Mouse (Mus musculus) CD4-positive naive resting alpha-beta T cell, adult 76 days (primary cell): ENCODE measurements around the gene Ganab. TPM values are rescaled to one million over a fixed set of nuclear protein-coding genes. Genes with fewer than 3 reads are reported as not detected.

Experiments
- total RNA-seq: library from RNA; stranded (reverse); gene quantifications from one replicate; pipeline ENCODE4 v1.2.4, GENCODE M21; 2023

Ganab gene
- 134 TPM for total RNA-seq

GRCm38 (mm10) chr19:8897865-8898495 lies at the start of gene Ganab:
Ganab (plus strand) TSS chr19:8898071.

GRCm38 (mm10) chr19:8850402-8850901 lies 47.4 kb upstream of the Ganab start, which contains the start of gene Lrrn4cl:
Lrrn4cl (plus strand) TSS chr19:8850768.

DNA sequence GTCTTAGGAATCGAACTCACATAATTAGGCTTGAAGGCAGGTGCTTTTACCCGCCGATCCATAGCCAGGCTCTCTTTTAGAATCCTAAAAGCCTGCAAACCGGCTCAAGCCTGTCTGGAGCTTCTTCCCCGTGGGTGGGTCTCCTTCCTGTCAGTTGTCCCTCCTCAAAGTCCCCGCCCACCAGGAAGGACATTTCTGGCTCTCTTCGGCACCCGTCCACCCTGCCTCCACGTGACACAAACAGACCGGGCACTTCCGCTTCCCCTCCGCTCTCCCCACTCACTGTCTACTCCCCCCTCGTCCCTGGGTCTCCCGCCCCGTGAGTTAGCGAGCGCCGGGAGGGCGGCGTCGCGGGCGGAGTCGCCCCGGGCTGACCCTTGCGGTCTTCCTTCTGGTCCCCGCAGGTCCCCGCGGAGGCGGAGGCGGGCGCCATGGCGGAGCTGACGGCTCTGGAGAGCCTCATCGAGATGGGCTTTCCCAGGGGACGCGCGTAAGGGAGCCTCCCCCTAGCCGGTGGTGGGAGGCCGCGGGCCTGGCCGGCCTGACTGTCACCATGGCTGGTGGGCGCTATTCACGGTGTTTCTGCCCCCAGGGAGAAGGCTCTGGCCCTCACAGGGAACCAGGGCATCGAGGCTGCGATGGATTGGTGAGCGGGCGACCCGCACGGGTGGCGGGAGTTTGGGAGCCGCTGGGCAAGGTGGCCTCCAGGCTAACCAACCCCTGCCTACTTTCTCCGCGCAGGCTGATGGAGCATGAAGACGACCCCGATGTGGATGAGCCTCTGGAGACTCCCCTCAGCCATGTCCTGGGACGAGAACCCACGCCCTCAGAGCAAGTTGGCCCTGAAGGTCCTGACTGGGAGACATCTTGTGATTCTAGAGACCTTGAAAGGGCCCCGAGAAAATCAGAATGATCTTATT lies 26.3 kb upstream of the Ganab start, which contains the start of gene Ubxn1:
TSS of gene Ubxn1 (plus strand) at position 230 of the 920 bp plus-strand sequence.

DNA sequence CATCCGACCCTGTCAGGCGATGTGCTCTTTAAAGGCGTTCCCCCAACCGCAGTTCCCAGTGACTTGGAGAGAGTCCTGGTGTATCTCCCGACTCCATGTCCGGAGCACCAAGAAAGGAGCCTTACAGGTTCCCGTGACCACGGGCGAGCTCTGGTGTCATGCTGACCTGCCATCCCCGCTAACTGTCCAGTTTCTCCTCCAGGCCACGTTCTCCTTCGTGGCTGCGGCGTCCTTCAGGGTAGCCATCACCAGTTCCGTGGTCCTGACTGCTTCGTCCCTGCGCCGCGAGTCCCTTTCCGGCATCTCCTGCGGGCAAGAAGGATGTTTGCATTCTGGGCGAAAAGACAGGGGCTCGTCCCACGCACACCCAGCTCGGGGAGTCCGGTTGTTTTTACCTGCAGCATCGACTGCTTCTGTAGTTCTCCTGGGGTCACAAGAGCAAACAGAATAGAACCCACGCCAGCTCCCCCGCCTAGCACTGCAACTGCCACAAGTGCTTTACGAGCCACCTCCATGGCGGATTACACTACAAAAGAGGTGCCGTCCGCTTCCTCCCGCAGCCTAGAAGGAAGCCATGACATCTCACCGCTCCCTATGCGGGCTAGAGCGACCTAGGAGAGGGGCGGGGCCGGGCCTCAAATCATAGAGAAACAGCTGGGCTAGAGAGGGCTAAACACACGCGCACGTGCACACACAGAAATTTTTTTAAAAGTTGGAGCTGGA lies 17.4 kb upstream of the Ganab start, which contains the start of gene Uqcc3:
TSS of gene Uqcc3 (minus strand) at position 613 of the 723 bp plus-strand sequence.

GRCm38 (mm10) chr19:8883616-8884015 lies 14.3 kb upstream of the Ganab start, which contains the start of the genes Lbhd1 and Gm49403:
Lbhd1 (plus strand) TSS chr19:8883732.
Gm49403 (plus strand) TSS chr19:8883930.

DNA sequence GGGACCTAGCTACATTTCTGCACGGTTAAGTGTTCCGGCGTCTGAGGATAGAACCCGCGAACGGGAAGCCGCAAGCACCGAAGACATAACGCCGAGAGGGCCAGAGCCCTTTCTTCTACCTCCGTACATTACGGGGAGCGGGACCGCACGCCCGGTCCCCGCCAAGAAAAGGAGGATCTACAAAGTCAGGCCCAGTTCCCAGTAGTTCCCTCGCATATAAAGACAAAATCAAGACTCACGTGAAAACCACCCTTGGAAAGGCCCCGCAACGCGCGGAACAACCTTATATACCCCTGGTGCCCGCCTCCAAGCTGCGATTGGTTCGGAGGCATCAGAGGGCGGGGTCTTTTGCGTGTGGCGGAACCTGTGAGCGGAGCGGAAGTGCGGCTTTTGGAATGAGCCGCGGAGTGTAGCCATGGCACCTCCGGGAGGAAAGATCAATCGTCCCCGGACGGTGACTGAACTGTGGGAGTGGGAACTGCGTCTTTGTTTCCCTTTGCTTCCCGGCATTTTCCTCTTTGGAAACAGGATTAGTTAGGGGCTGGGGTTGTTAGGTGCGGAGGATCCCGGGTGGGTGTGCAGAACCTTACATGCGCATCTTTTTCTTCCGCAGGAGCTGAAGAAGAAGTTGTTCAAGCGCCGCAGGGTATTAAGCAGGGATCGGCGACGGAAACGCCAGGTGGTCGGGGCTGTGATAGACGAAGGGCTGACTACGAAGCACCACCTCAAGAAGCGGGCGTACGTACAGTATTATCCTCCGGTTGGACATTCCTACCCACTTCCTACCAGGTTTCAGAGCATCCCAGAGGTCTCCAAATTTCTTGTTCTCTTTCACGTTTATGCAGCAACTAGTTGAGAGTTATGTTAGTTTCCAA lies 9.1 kb upstream of the Ganab start, which contains the start of the genes 1810009A15Rik and Gm49416:
TSS of gene 1810009A15Rik (plus strand) at position 343 of the 875 bp plus-strand sequence.
TSS of gene Gm49416 (plus strand) at position 416 of the 875 bp plus-strand sequence.

DNA sequence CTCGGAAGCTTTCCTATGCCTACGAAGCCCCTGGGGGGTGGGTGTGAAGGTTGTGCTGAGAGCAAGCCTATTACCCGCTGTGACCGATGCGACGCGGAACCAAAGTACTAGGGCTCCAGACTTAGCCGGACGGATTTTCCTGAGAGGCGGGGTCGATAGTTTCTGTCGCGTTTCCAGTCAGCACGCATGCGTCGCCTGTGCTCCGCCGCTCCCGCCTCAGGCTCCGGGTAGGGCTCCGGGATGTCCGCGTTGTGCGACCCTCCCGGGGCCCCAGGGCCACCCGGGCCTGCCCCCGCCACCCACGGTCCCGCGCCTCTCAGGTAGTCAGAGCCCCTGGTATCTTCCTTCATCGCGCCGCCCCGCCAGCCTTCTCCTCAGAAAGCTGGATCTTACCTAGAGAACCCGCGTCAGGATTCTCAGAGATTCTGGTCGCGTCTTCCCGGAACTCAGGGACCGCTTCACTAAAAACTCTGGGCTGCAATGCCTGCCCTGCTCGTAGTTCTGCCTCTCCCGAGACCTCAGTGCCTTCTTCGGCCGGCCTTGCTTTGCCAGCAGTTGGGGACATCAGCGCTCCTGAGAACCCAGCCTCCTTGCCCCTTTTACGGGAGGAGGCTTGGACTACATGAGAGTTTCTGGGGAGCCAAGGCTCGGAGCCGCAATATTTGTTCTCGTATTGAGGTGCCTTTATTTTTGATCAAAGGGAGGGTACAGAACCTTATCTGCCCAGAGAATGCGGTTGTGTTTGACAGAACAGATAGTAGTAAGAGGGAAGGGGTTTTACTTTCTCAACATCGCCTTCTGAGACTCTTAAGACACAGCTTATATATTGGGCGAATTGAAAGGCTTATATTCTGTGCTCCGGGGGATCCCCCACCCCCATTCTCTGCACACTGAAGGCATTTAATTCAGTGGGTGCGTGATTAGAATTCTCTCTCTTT lies 4.8 kb upstream of the Ganab start, which contains the start of gene Ints5:
TSS of gene Ints5 (plus strand) at position 177 of the 938 bp plus-strand sequence.

DNA sequence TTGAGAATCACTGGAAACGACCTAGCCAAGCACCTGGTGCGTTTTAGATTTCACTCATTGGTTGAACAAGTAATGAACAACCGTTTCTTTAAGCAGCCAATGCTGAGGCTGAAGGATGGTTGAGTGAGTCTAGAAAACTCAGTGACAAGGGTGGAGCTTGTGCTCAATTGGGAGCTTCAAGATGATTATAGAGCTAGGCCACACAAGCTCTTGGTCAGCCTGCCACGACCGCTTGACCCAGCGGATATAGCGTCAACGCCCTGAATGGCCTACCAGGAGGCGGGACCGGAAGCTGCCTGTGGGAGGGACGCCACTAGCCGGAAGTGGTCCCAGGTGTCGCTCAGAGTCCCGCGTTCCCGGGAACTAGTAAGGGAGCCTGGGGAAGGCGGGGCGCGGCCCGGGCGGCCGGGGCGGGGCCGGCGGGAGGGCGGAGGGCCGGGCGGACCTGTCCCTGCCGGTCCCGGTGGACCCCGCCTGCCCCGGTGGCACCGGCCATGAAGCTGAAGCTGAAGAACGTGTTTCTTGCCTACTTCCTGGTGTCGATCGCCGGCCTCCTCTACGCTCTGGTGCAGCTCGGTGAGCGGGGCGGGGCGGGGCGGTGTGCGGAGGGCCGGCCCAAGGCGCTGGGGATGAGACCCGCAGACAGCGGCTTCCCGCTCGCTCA lies 22.3 kb downstream of the Ganab start, which contains the start of gene B3gat3:
TSS of gene B3gat3 (plus strand) at position 302 of the 664 bp plus-strand sequence.

GRCm38 (mm10) chr19:8929224-8930088 lies 31.6 kb downstream of the Ganab start, which contains the start of the genes Rom1 and Eml3:
Rom1 (minus strand) TSS chr19:8929356.
Eml3 (plus strand) TSS chr19:8929552.

DNA sequence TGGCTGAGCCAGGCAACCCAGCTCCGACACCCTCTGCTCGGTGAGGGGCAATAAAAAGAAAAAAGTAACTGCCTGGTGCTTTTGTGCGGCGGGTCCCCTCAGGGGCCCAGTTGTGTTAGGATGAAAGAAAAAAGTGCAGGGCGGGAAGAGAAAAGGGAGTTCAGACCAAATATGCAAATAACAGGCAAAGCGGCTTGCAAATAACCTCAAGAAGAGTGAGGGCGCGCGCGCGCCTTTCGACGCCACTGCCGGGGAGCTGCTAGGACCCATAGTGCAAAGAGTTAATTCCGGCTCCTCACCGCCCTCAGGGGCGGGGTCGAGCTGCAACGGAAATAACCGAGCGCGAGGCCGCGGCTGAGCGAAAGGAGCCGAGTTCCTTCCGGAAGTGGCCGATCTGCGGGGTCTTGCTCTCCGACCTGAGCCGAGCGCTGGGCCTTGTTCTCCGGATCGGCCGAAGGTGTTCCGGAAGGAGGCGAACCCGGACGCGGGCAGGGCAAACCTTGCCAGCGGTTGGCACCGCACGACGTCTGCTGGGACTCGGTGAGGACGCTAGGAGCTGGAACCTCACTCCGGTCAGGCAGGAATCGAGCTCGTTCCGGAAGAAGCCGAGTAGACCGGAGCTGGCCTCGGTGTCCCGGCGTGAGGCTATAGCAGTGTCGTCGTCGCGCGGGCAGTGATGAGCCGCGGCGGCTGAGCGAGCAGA lies 43.8 kb downstream of the Ganab start, which contains the start of gene Mta2:
TSS of gene Mta2 (plus strand) at position 361 of the 703 bp plus-strand sequence.

GRCm38 (mm10) chr19:8953135-8954039 lies 55.5 kb downstream of the Ganab start, which contains the start of gene Tut1:
Tut1 (plus strand) TSS chr19:8953847.

Other genes starting within 250 kb of the Ganab start
- not detected for gene Chrm1, start 234.3 kb upstream of the Ganab start, total RNA-seq
- 200 TPM for gene Slc3a2, start 174.7 kb upstream of the Ganab start, total RNA-seq
- gene Wdr74, start 162.2 kb upstream of the Ganab start, total RNA-seq: 89.2 TPM
- gene 1700092M07Rik, start 157.4 kb upstream of the Ganab start, total RNA-seq: 2.3 TPM
- 265 TPM for gene Stx5a, start 156.7 kb upstream of the Ganab start, total RNA-seq
- gene Nxf1, start 141.0 kb upstream of the Ganab start, total RNA-seq: 559 TPM
- 30.8 TPM for gene Tmem223, start 127.1 kb upstream of the Ganab start, total RNA-seq
- 61.1 TPM for gene Tmem179b, start 123.6 kb upstream of the Ganab start, total RNA-seq
- gene Taf6l, start 111.7 kb upstream of the Ganab start, total RNA-seq: 9.8 TPM
- gene Polr2g, start 99.5 kb upstream of the Ganab start, total RNA-seq: 50.4 TPM
- 0.26 TPM for gene Zbtb3, start 95.5 kb upstream of the Ganab start, total RNA-seq
- gene Ttc9c, start 78.7 kb upstream of the Ganab start, total RNA-seq: 21.2 TPM
- 101 TPM for gene Hnrnpul2, start 78.1 kb upstream of the Ganab start, total RNA-seq
- 16.0 TPM for gene AC129217.1, start 68.3 kb upstream of the Ganab start, total RNA-seq
- gene Bscl2, start 60.6 kb upstream of the Ganab start, total RNA-seq: 37.6 TPM
- not detected for gene Gng3, start 58.9 kb upstream of the Ganab start, total RNA-seq
- gene Lrrn4cl, start 47.3 kb upstream of the Ganab start, total RNA-seq: 0.91 TPM
- gene Ubxn1, start 26.6 kb upstream of the Ganab start, total RNA-seq: 116 TPM
- 36.2 TPM for gene Uqcc3, start 17.1 kb upstream of the Ganab start, total RNA-seq
- gene Lbhd1, start 14.3 kb upstream of the Ganab start, total RNA-seq: 9.4 TPM
- gene Gm49403, start 14.1 kb upstream of the Ganab start, total RNA-seq: not detected
- 25.8 TPM for gene 1810009A15Rik, start 9.2 kb upstream of the Ganab start, total RNA-seq
- 3.8 TPM for gene Gm49416, start 9.1 kb upstream of the Ganab start, total RNA-seq
- gene Ints5, start 5.1 kb upstream of the Ganab start, total RNA-seq: 18.6 TPM
- 41.9 TPM for gene B3gat3, start 22.3 kb downstream of the Ganab start, total RNA-seq
- gene Rom1, start 31.3 kb downstream of the Ganab start, total RNA-seq: 3.0 TPM
- gene Eml3, start 31.5 kb downstream of the Ganab start, total RNA-seq: 70.7 TPM
- 172 TPM for gene Mta2, start 43.8 kb downstream of the Ganab start, total RNA-seq
- gene Tut1, start 55.8 kb downstream of the Ganab start, total RNA-seq: 39.7 TPM
- gene Eef1g, start 69.0 kb downstream of the Ganab start, total RNA-seq: 533 TPM
- 74.3 TPM for gene Ahnak, start 91.2 kb downstream of the Ganab start, total RNA-seq
- gene Scgb1a1, start 189.9 kb downstream of the Ganab start, total RNA-seq: not detected
- 14.4 TPM for gene Asrgl1, start 237.6 kb downstream of the Ganab start, total RNA-seq